Mouse (Mus musculus) adrenal gland, adult 2 months (tissue): ENCODE data around the gene Fxyd3. TPM values are rescaled to one million over a fixed set of nuclear protein-coding genes. Genes with fewer than 3 reads are reported as not detected.
A peak's percentile ranks its signal among the peaks of the same experiment; 100 is the strongest.

Source experiments
- DNase-seq: peaks from one replicate; pipeline ENCODE4 v3.0.0; 2021
- long read RNA-seq: library from polyadenylated mRNA; stranded (forward); transcript quantifications from one replicate; pipeline ENCODE4 v2.0.0, GENCODE M21; 2021
- polyA plus RNA-seq: library from polyadenylated mRNA; depleted of rRNA; stranded (reverse); fragments of >200 nt; gene quantifications from 2 replicates; pipeline ENCODE4 v1.2.3, GENCODE M21; 2012; rRNA removed
- total RNA-seq, 2 experiments: library from RNA; stranded (reverse); gene quantifications; 2 replicates each; pipeline ENCODE4 v1.2.3; 2021

The Fxyd3 gene
- total RNA-seq (1 to 10 TPM; 1.3 to 3.4 TPM), polyA plus RNA-seq (0.04 and 0.73 TPM in 2 replicates)
- long read RNA-seq: 0 reads

DNA sequence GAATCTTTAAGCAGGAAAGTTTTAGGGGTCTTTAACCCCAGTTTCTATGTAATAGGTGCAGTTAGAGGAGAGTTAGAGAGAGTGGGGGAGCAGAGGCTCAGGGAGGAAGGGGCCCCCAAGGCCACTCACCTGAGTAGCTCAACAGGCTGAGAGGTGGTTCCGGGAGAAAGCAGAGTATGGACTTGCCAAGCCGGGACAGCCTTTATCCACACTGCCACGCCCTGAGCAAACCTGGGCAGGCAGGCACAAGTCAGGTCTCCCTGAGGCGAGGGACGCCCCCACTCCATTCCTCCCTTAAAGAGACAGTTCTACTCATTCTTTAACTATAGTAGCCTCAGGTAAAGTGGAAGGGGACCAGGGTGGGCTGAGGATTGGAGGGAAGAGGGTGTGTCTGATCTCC, at the start of gene Fxyd3:
Gene Fxyd3 (minus strand): TSS at position 213 of the 400 bp plus-strand sequence.
- DNase-seq: no peak

DNA sequence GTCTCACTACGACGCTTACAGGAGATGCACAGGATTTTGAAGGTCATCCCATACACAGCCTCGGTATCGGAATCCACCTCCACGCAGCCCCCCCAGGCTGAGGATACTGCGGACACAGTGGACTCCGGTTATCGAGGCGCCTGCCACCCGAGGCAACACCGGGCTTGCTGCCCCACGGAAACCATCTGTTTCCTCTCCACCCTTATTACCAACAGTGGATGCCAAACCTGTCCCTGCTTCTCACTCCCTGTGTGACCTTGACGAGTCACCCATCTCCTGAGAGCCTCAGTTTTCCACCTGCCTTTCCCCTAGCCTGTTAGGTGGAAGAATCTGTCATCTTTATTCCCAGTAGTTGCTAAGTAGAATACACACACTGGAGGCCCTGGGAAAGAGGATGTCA, 48.6 kb upstream of the Fxyd3 start:
- no peak for DNase-seq

DNA sequence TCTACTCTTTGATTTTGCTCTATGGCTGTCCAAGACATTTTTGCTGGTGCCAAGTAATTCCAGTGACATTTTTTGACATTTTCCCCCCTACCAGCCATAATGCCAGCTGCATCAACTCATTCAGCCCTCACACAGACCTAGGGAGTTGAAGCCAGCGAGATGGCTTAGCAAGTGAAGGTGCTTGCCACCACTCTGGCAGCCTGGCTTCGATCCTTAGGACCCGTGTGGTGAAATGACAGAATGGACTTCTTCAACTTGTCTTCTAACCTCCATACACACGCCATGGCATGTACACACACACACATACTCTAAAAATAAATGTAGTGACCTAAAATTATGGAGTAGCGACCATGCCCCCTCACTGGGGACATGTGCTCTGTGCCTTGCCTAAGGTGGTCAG, 47.9 kb upstream of the Fxyd3 start:
- DNase-seq: no peak

DNA sequence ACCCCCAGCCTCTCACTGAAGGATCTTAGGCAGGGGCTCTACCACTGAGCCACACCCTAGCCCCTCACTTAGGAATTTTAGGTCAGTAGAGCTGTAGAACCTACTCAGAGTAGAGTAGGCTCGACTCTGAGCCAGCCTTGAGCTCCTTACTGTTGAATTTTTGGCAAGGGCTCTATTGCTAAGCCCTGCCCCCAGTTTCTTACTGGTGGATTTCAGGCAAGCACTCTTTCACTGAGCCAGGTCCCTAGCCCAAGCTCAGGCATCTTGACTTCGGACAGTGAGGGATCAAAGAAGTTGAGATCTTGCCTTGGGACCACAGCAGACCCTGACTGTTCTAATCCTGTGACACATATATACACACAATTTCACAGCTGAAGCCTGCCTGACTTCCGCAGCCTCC, 47.2 kb upstream of the Fxyd3 start:
- DNase-seq: no peak

DNA sequence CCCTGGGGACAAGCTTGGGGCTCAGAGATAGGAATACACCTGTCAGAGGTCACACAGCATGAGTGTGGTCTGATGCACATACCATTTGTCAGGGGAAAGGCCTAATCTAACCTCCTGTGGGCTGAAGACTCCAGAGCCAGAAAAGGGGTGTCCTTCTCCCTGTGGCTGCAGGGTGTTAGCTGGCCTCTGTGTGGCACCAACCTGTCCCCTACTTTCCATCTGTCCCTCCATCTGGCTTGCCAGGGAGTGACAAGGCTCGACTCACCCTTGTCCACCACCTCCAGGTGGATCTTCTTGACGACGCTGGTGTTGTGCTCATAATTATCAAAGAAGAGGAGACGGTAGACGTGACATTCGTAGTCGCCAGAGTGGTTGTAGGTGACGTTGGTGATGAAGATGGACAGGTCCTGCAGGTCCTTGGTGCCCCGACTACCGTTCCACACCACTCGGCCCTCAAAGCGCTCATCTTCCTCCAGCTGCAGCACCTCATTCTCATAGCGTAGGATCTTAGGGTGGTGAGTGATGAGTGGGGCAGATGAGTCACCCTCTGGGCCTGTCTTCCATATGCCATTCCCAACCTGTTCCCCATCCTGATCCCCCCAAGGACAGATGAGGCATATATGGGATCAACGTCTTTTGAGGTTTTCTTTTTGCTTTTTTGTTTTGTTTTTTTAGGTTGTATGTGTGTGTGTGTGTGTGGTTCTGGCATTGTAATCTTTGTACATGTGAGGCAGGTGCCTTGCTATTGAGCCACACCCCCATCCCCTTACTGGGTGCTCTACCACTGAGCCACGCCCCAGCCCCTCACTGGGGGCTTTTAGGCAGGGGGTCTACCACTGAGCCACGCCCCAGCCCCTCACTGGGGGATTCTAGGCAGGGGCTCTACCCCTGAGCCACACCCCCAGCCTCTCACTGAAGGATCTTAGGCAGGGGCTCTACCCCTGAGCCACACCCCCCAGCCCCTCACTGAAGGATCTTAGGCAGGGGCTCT, 46.4 kb upstream of the Fxyd3 start:
- DNase-seq: no peak

DNA sequence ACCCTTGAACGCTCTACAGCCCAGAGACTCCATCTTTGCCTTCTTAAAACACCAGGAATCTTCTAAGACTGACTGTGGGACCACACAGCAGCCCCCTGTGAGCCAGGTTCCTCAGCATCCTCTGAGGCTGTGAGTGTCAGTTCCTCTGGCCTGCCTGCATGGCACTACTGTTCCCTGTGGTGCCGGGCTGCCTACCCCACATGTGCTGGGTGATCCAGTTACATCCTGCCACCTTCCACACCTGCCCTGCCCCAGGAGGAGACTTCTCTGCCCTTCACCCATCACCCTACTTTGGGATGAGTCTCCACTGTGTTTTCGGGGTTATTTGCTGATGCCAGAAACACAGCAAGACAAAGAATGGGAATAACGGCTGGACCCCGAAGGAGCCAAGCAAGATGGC, 43.1 kb upstream of the Fxyd3 start:
- DNase-seq: no peak

DNA sequence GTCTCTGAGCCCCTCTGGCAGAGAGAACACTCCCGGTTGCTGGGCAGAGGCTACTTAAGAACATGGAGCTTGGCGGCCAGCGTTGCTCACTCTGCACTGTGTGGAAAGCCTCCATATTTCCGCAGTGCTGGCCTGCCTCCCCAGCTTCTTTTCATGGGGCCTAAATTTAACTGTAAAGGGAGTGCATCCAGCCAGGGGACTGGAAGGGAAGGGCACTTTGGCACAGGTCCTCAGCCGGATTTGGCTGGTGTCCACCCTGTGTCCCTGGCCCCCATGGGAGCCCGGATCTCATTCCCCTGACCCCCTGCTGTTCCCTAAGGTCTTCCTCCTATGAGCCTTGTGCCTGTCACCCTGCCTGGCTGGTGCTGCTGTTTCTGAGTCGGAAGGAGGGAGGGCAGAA, 42.0 kb upstream of the Fxyd3 start:
- DNase-seq: no peak

DNA sequence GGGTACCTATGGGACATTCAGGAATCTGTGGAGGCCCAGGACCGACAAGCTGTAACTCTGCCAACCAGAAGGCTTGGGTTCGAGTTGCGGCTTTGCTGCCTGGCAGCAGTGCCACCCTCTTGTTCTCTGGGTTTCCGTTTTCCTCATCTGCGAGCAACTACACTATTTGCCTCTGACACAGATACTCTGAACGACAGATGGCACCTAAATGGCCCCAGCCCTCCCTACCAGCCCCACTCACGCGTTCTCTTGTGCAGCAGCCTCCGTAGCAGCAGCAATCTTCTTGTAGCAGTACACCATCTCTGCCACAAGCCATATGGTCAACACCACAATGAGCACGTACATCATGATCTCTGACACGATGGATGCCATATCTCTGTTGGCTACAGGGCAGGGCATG, 41.0 kb upstream of the Fxyd3 start:
- DNase-seq: no peak

DNA sequence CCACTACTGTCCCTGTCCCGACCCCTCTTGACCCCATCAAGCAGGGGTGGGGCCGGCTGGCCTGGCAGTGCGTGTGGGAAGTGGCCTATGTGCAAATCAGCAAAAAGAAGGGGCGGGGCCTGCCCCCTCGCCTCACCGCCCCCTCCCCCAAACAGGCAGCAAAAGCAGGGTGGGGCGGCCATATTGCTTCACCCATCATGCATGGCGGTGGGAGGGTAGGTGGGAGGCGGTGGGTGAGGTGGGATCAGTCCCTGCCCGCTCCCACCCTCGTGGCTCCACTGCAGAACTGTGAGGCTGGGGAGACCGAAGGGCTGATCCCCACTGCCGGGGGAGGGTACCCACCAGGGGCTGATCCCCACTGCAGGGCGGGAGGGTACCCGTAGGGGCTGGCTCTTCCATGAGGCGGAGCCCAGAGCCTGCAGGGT, 40.2 kb upstream of the Fxyd3 start:
- no peak for DNase-seq

DNA sequence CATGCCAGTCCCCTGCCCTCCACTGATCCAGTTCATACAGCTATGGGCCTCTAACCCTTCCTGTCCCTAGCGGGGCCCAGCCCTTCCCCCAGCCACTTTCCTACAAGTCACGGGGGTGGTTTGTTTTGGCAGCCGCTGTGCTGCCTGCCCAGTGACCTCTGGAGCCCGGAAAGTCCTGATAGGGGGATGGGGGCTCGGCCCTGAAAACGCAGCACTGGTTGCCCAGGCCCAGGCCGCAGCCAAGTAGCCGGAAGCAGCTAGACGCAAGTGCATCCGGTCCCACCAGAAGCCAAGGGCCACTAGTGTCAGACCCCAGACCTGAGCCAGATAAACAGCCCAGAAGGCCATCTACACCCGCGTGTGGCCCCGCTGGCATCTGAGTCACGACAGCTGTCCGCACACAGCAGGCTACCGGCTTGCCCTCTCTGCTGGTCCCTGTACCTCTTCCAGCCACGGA, 39.1 kb upstream of the Fxyd3 start:
- peak; percentile 86 for DNase-seq

DNA sequence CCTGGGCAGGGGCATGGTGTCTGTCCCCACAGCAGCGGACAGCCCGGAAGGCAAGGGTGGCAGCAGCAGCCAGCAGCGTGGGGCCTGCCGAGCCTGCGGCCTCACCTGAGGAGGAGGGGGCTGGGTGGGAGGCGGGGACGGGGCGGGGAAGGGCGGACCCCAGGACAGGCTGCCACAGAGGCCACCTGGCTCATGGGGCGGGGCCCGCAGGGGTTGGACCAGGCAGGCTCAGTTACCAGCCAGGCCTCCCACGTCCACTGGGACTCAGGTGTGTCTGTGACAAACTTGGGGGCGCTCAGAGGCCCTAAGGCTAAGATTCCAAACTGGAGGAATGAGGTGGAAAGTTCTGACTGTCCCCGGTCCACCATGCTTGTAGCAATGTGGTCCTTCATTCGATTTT, 38.7 kb upstream of the Fxyd3 start, which contains the start of gene Hpn:
Gene Hpn (minus strand): TSS at position 109 of the 400 bp plus-strand sequence.
- no peak for DNase-seq

DNA sequence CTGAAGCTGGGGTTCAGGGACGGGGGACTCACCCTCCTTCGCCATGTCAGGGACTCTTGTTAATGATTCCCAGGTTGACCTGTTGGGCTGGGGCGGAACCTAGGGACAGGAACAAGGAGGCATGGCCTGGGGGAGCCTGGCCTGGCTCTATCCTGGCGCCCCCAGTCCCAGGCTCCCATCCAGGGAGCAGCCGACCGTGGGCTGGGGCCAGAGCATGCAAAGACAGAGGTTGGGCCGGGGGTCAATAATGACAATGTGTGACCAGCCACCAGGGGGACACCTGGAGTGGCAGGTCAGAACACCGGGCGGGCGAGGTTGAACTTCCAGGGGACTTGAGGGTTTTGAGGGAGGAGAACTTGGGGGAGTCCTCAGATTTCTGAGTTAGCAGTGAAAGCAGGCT, 38.1 kb upstream of the Fxyd3 start:
- DNase-seq: no peak

DNA sequence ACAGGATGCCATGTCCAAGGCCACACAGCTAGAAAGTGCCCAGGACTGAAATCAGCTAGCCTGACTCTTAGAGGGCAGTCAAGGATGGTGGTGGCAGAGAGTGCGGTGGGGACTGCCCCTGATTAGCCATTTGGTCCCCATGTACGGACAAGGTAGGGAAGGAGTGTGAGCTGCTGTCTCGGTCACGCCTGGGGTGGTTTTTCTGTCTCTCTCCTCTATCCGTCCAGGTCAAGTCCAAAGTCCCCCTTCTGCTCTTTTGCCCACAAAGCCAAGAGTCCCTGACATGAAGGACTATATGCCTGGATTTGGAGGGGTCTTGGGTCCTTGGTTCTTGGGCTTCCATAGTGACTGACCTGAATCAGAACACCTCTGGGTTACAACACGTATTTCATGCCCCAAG, 37.3 kb upstream of the Fxyd3 start:
- DNase-seq: no peak

DNA sequence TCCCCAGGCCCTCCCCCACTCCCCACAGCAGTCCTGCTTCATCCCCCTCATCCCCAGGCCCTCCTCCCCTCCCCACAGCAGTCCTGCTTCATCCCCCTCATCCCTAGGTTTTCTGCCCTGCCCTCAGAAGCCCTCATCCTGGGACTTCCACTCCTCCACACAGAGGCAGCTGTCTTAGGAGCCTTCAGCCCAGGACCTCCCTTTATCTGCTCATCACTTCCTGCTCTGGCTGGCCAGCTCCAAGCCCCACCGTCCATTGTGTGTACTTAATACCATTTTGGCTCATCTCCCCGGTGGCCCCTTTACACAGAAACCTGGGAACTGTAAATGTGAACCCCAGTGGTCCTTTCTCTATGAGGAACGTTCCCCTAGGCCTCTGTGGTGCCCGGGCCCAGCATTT, 35.5 kb upstream of the Fxyd3 start:
- no peak for DNase-seq

DNA sequence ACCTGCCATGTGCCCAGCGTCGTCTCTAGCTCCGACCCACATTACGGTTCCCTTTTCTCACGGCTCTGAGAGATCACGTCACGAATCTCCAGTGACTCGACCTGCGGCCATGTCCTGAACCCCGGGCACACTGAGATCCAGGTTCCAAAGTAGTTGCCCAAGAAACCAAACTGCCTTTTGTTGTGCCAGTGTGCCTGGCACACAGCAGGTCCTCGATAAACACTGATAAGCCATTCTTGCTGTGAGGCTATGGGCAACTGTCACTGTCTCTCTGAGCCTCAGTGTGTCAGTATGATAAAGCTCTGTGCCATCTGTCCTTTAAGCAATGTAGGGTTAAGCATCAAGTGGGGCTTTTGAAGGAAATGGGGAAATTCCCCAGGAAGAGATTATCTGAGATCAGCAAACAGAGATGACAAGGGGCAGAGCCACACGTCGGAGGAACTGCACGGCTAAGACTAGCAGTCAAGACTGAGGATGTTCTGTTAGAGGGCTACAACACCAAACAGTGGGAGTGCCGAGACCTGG, 34.4 kb upstream of the Fxyd3 start:
- no peak for DNase-seq

DNA sequence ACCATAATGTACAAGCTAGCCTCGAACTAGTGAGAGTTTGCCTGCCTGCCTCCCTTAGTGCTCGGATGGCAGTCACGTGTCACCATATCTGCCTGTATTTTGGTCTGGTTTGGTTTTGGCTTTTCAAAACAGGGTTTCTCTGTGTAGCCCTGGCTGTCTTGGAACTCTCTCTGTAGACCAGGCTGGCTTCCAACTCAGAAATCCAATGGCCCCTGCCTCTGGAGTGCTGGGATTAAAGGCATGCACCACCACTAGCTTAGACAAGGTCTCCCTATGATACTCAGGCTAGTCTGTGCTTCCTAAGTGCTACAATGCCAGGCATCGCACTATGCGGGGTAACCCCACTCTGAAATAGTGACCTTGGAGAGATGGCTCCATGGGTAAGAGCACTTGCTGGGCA, 33.3 kb upstream of the Fxyd3 start:
- no peak for DNase-seq

DNA sequence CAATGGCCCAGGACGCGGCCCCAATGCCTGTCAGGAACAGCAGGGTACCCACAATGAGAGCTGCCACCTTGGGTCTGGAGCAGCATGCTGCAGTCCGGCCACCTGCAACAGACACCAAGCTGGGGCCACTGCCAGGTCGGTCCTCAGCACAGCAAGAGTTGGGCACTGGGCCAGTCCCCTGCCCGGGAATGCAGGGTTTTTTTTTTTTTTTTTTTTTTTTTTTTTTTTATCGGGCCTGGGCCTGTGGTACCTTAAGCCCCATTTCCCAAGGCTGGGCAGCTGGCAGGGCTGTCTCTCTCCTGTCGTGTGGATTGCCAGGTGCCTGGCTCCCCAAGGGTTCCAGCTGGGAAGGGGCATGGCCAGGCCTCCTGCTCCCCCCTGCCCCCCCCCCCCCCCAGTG, 32.6 kb upstream of the Fxyd3 start:
- peak; percentile 48 for DNase-seq

DNA sequence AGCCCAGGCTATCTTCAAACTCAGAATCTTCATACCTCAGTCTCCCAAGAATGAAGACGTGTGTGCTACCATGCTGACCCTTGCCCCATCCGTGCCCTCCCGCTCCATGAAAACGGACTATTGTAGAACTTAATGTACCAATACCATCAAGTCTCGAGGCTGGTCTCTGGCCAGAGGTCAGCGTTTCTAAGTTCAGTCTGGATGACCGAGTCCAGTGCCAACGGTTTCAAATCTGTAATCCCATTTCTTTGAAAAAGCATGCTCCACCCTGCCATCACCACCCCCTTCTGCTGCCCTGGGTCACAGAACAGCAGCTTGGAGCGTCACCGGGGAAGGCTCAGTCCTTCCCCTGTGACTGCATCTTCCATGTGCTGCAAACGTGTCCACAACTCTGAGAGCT, 31.3 kb upstream of the Fxyd3 start:
- no peak for DNase-seq

DNA sequence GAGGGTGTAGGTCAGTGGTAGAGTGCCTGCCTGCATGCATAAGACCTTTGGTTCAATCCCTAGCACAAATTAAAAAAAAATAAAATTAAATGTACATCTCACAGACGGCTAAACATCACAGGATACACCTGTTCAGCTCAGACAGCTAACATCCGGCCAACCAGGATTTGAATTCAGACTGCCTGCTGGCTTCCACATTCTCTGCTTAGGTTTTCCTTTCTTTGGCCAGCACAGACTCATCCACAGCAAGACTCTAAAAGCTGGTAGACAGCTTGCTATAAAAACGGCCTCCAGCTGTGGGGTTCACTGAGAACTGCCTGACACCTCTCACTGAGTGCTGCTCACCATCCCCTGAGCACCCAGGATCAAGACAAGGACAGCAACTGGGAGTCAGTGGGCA, 29.7 kb upstream of the Fxyd3 start:
- DNase-seq: no peak

DNA sequence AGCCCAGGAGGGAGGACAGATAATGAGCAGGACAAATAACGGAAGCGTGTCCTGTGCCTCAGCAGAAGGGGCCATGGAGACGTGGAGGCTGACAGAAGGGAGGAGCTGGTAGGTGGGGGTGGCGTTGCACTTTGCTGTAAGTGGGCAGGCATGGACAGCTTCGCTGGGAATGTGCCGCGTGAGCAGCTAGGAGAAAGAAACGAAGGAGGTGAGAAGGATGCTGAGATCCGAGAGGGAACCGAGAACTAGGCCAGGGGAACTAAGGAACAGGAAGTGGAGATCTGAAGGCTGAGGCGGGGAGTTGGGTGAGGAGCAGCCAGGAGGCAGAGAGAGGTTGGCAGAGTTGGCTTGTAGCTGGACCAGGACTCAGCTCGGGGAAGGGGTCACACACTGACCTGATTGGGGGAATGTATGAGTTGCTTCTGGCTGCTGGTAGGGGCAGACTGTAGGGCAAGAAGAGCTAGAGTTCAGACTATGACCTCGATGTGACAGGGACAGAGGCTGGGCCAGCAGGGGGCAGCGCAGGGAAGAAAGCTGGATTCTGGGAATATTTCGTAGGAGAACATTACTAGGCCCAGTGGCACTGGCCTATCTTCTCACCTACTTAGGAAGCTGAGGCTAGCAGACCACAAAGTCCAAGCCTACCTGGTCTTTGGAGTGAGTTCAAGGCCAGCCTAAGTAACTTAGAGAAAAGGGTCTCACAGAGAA, 28.7 kb upstream of the Fxyd3 start:
- DNase-seq: peak; percentile 69

DNA sequence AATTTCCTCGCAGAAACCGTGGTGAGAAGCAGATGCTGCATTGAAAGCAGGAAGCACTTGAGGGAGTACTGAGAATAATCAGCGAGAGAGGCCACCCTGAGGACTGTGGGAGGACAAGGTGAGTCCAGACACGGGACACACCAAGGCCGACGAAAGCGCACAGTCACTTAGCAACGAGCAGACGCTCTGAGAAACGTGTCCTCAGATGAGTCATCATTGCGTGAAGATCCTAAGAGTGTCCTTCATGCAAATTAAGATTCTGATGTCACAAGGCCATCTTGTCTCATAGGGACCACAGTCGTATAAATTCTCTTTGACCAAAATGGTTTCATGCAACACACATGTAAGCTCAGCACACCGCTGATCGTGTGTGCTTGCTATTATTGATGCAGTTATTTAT, 24.3 kb upstream of the Fxyd3 start:
- DNase-seq: peak; percentile 81

DNA sequence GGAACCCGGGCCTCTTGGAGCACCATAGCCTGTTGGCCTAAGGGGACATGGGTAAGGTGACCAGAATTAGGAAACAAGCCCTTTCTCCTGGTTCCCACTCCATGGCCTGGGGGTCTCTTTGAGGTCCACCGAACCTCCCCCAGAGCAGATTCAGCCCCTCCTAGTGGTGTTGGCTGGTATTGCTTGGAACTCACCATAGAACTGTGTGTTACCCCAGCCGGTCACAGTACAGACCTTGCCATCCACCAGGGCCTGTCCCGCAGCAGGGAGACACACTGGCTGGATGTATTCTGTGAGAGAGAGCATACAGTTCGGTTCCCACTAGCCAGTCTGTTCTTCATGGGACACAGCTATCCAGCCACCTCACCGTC, 23.1 kb upstream of the Fxyd3 start:
- no peak for DNase-seq
